Mouse (Mus musculus): ENCODE results near the gene Plcg2. TPM values are rescaled to one million over a fixed set of nuclear protein-coding genes. Genes with fewer than 3 reads are reported as not detected.

The Plcg2 gene
- total and polyA plus RNA-seq, 2 experiments: 0.95 to 1.8 TPM

- H3K79me2 ChIP-seq (ENCODE audit: control insufficient read depth, insufficient read depth, low read length): no peaks in the 10 kb centered on the region
- H3K4me3 ChIP-seq (ENCODE audit: insufficient read depth, low read depth, low read length): no peak overlapping the region
- no peaks in the 10 kb centered on the region for H3K36me3 ChIP-seq (ENCODE audit: control insufficient read depth, insufficient read depth, low read length)
- DNase-seq (ENCODE audit: extremely low read depth, low read depth, low spot score): no peak
- TF ChIP-seq POLR2A (IDR thresholded peaks at IDR 0.05; ENCODE audit: extremely low read depth, insufficient read depth, low read length) (no peak), CTCF (IDR thresholded peaks at IDR 0.05; ENCODE audit: low read depth, low read length) (peak; percentile 20; the same call in 1 of the 2 replicates)
- no peak overlapping the region for H3K27ac ChIP-seq (replicated peaks; ENCODE audit: insufficient read depth, low read depth, low read length)
- no peaks in the 10 kb centered on the region for H3K27me3 ChIP-seq (ENCODE audit: control insufficient read depth, insufficient read depth, low read length)
- 64% methylated on average over 3 of the region's 3 CpGs for WGBS
- no peaks in the 10 kb centered on the region for H3K4me1 ChIP-seq (ENCODE audit: control insufficient read depth, insufficient read depth, low read length)
- no peak overlapping the region for H3K9ac ChIP-seq (ENCODE audit: low read depth, low read length)
Measured at GRCm38 (mm10) chr8:117637462-117637861, 139.4 kb downstream of the Plcg2 start.

DNA sequence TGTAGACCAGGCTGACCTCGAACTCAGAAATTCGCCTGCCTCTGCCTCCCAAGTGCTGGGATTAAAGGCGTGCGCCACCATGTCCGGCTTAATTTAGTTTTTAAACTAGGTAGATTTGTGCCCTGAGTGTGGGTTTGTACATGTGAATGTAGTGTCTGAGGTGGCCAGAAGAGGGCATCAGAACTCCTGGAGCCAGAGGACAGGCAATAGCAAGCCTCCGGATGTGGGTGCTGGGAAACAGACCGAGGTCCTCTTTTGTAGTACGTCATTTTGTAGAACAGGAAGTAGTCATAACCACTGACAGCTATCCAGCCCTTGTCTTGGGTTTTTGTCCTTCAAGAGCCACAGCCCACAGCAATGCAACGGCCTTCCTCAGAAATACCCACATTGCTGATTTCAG lies 141.5 kb downstream of the Plcg2 start:
- 97% methylated on average over 9 of the region's 9 CpGs for WGBS
- Histone ChIP-seq H3K36me3 (ENCODE audit: control insufficient read depth, insufficient read depth, low read length) (no peaks in the 10 kb centered on the region), H3K9ac (ENCODE audit: low read depth, low read length) (no peak overlapping the region), H3K79me2 (ENCODE audit: control insufficient read depth, insufficient read depth, low read length) (no peaks in the 10 kb centered on the region), H3K4me3 (ENCODE audit: insufficient read depth, low read depth, low read length) (no peak overlapping the region), H3K27me3 (ENCODE audit: control insufficient read depth, insufficient read depth, low read length) (no peaks in the 10 kb centered on the region), H3K4me1 (ENCODE audit: control insufficient read depth, insufficient read depth, low read length) (no peaks in the 10 kb centered on the region), H3K27ac (replicated peaks; ENCODE audit: insufficient read depth, low read depth, low read length) (no peak overlapping the region)
- DNase-seq (ENCODE audit: extremely low read depth, low read depth, low spot score): no peak
- TF ChIP-seq CTCF (IDR thresholded peaks at IDR 0.05; ENCODE audit: low read depth, low read length) (0 out of 2 replicates have a peak, but pooled peaks have one; percentile 19), POLR2A (IDR thresholded peaks at IDR 0.05; ENCODE audit: extremely low read depth, insufficient read depth, low read length) (no peak)

DNA sequence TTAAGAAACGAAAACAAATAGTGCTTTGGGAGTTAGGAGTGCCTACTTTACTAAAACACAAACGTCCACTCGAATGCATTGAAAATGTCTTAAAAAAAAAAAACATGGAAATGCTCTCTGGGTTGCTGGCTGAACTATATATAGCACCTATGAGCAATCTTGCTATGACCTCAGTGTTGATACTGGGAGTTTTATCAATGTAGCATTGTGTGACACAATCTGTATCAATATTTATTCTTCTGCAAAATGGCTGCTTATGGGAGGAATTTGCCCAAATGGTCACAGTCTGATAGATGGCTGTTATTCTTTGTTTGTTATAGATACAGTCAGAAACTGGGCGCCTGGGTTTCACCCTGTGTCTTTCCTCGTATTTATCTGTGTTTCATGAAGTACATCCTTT lies 147.4 kb downstream of the Plcg2 start:
- no peaks in the 10 kb centered on the region for H3K36me3 ChIP-seq (ENCODE audit: control insufficient read depth, insufficient read depth, low read length)
- H3K9ac ChIP-seq (ENCODE audit: low read depth, low read length): no peak overlapping the region
- H3K79me2 ChIP-seq (ENCODE audit: control insufficient read depth, insufficient read depth, low read length): no peaks in the 10 kb centered on the region
- H3K4me3 ChIP-seq (ENCODE audit: insufficient read depth, low read depth, low read length): no peak overlapping the region
- 15% methylated on average over 5 of the region's 5 CpGs for WGBS
- peaks cover 21% of the 10 kb centered on the region for H3K4me1 ChIP-seq (ENCODE audit: control insufficient read depth, insufficient read depth, low read length)
- peak; percentile 86 for DNase-seq (ENCODE audit: extremely low read depth, low read depth, low spot score)
- no peak for TF ChIP-seq CTCF (IDR thresholded peaks at IDR 0.05; ENCODE audit: low read depth, low read length)
- H3K27ac ChIP-seq (replicated peaks; ENCODE audit: insufficient read depth, low read depth, low read length): peak overlapping the region; percentile 86
- no peaks in the 10 kb centered on the region for H3K27me3 ChIP-seq (ENCODE audit: control insufficient read depth, insufficient read depth, low read length)

DNA sequence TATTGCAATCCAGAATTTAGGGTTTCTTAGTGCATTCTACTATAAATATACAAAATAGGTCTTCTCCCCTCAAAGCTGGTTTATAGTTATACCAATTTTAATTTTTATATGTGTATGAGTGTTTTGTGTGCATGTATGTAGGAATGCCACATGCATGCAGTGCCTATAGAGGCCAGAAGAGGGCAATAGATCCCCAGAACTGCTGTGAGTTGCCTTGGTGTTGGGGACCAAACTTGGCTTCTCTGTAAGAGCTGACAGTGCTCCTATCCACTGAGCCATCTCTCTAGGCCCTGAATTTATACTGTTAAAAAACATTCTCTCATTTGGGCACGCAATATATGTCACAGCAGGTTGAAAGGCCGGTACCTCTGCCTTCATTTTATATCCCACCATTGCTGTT lies 147.9 kb downstream of the Plcg2 start:
- WGBS: 8% methylated on average over 2 of the region's 2 CpGs
- peak; percentile 86 for DNase-seq (ENCODE audit: extremely low read depth, low read depth, low spot score)
- H3K4me3 ChIP-seq (ENCODE audit: insufficient read depth, low read depth, low read length): no peak overlapping the region
- H3K36me3 ChIP-seq (ENCODE audit: control insufficient read depth, insufficient read depth, low read length): no peaks in the 10 kb centered on the region
- no peaks in the 10 kb centered on the region for H3K79me2 ChIP-seq (ENCODE audit: control insufficient read depth, insufficient read depth, low read length)
- TF ChIP-seq POLR2A (IDR thresholded peaks at IDR 0.05; ENCODE audit: extremely low read depth, insufficient read depth, low read length) (no peak), CTCF (IDR thresholded peaks at IDR 0.05; ENCODE audit: low read depth, low read length) (peak; percentile 57; the same call in 1 of the 2 replicates)
- no peaks in the 10 kb centered on the region for H3K27me3 ChIP-seq (ENCODE audit: control insufficient read depth, insufficient read depth, low read length)
- peaks cover 21% of the 10 kb centered on the region for H3K4me1 ChIP-seq (ENCODE audit: control insufficient read depth, insufficient read depth, low read length)
- H3K27ac ChIP-seq (replicated peaks; ENCODE audit: insufficient read depth, low read depth, low read length): peak overlapping the region; percentile 96
- H3K9ac ChIP-seq (ENCODE audit: low read depth, low read length): peak overlapping the region; percentile 7

GRCm38 (mm10) chr8:117646440-117646839 lies 148.3 kb downstream of the Plcg2 start:
- H3K4me1 ChIP-seq (ENCODE audit: control insufficient read depth, insufficient read depth, low read length): peaks cover 21% of the 10 kb centered on the region
- H3K27ac ChIP-seq (replicated peaks; ENCODE audit: insufficient read depth, low read depth, low read length): peak overlapping the region; percentile 96
- no peak for TF ChIP-seq CTCF (IDR thresholded peaks at IDR 0.05; ENCODE audit: low read depth, low read length)
- TF ChIP-seq POLR2A (IDR thresholded peaks at IDR 0.05; ENCODE audit: extremely low read depth, insufficient read depth, low read length): 0 out of 2 replicates have a peak, but pooled peaks have one; percentile 9
- no peaks in the 10 kb centered on the region for H3K79me2 ChIP-seq (ENCODE audit: control insufficient read depth, insufficient read depth, low read length)
- no peak overlapping the region for H3K4me3 ChIP-seq (ENCODE audit: insufficient read depth, low read depth, low read length)
- peak; percentile 94 for DNase-seq (ENCODE audit: extremely low read depth, low read depth, low spot score)
- no peaks in the 10 kb centered on the region for H3K27me3 ChIP-seq (ENCODE audit: control insufficient read depth, insufficient read depth, low read length)
- 7% methylated on average over 5 of the region's 5 CpGs for WGBS
- peak overlapping the region; percentile 74 for H3K9ac ChIP-seq (ENCODE audit: low read depth, low read length)
- H3K36me3 ChIP-seq (ENCODE audit: control insufficient read depth, insufficient read depth, low read length): no peaks in the 10 kb centered on the region

- no peak overlapping the region for H3K4me3 ChIP-seq (ENCODE audit: insufficient read depth, low read depth, low read length)
- DNase-seq (ENCODE audit: extremely low read depth, low read depth, low spot score): no peak
- H3K36me3 ChIP-seq (ENCODE audit: control insufficient read depth, insufficient read depth, low read length): no peaks in the 10 kb centered on the region
- peaks cover 13% of the 10 kb centered on the region for H3K4me1 ChIP-seq (ENCODE audit: control insufficient read depth, insufficient read depth, low read length)
- no peaks in the 10 kb centered on the region for H3K79me2 ChIP-seq (ENCODE audit: control insufficient read depth, insufficient read depth, low read length)
- WGBS: 97% methylated on average over 1 of the region's 1 CpGs
- H3K9ac ChIP-seq (ENCODE audit: low read depth, low read length): no peak overlapping the region
- H3K27me3 ChIP-seq (ENCODE audit: control insufficient read depth, insufficient read depth, low read length): no peaks in the 10 kb centered on the region
- no peak overlapping the region for H3K27ac ChIP-seq (replicated peaks; ENCODE audit: insufficient read depth, low read depth, low read length)
- TF ChIP-seq CTCF (IDR thresholded peaks at IDR 0.05; ENCODE audit: low read depth, low read length) (no peak), POLR2A (IDR thresholded peaks at IDR 0.05; ENCODE audit: extremely low read depth, insufficient read depth, low read length) (no peak)
Measured at GRCm38 (mm10) chr8:117652318-117652717, 154.2 kb downstream of the Plcg2 start.

Data from liver, adult 2 months (tissue).